Mouse (Mus musculus) embryonic facial prominence, embryonic 12.5 days (tissue): ENCODE measurements around the gene Stk10. TPM values are rescaled to one million over a fixed set of nuclear protein-coding genes. Genes with fewer than 3 reads are reported as not detected.

Experiments
- ATAC-seq: fragments of 200-750 bp; cut with Nextera tagmentation; 2 replicates; pipeline ENCODE4 v1.8.0; 2017; ENCODE audit not compliant: insufficient number of reproducible peaks, insufficient read depth, low FRiP score, low TSS enrichment
- H3K27ac ChIP-seq: fragments of 300-500 bp; sonication (generic); 2 replicates; pipeline ENCODE4 v1.5.1; 2016; ENCODE audit warnings: mild to moderate bottlenecking
- H3K27me3 ChIP-seq: fragments of 300-500 bp; sonication (generic); 2 replicates; pipeline ENCODE4 v1.6.1; 2016; ENCODE audit warnings: mild to moderate bottlenecking, moderate library complexity
- H3K36me3 ChIP-seq: fragments of 300-500 bp; sonication (generic); 2 replicates; pipeline ENCODE4 v1.6.1; 2016; ENCODE audit warnings: mild to moderate bottlenecking
- H3K4me1 ChIP-seq: fragments of 300-500 bp; sonication (generic); 2 replicates; pipeline ENCODE4 v1.6.1; 2016
- H3K4me2 ChIP-seq: fragments of 300-500 bp; sonication (generic); replicated peaks from 2 replicates; pipeline ENCODE4 v1.6.1; 2016; ENCODE audit warnings: mild to moderate bottlenecking, moderate library complexity
- H3K4me3 ChIP-seq: fragments of 300-500 bp; sonication (generic); 2 replicates; pipeline ENCODE4 v1.5.1; 2016; ENCODE audit warnings: mild to moderate bottlenecking
- H3K9ac ChIP-seq: fragments of 300-500 bp; sonication (generic); 2 replicates; pipeline ENCODE4 v1.6.1; 2016; ENCODE audit warnings: mild to moderate bottlenecking, moderate library complexity
- H3K9me3 ChIP-seq: fragments of 300-500 bp; sonication (generic); 2 replicates; pipeline ENCODE4 v1.6.1; 2016; ENCODE audit warnings: mild to moderate bottlenecking, moderate library complexity
- WGBS: fragments of 180-500 bp; shearing (Covaris S2); methylation state at CpG from one replicate; pipeline ENCODE4 v1.1.7; 2016; 5-methylcytosine and 5-hydroxymethylcytosine counted together
- polyA plus RNA-seq: library from polyadenylated mRNA; unstranded; fragments of >200 nt; fragmentation: Nextera tagmentation; extraction: Ambion mirVana; gene quantifications from 2 replicates; pipeline ENCODE4 v1.2.1, GENCODE M21; 2016

Gene Stk10
- polyA plus RNA-seq, 1 experiment from 2014 or later: 3.2 TPM

- H3K4me3 ChIP-seq: no peak overlapping the region
- no peaks in the 10 kb centered on the region for H3K27me3 ChIP-seq
- H3K36me3 ChIP-seq: no peaks in the 10 kb centered on the region
- no peak overlapping the region for H3K4me2 ChIP-seq
- H3K9ac ChIP-seq: no peak overlapping the region
- 60% methylated on average over 13 of the region's 13 CpGs for WGBS
- H3K4me1 ChIP-seq: peaks cover 38% of the 10 kb centered on the region
- H3K27ac ChIP-seq: peak overlapping the region; percentile 51; the same call in 1 of the 2 replicates
- no peaks in the 10 kb centered on the region for H3K9me3 ChIP-seq
- ATAC-seq: no peak
Observed at GRCm38 (mm10) chr11:32552401-32553090, 19.4 kb downstream of the Stk10 start.

- H3K27ac ChIP-seq: no peak overlapping the region
- 71% methylated on average over 14 of the region's 14 CpGs for WGBS
- no peak for ATAC-seq
- H3K27me3 ChIP-seq: no peaks in the 10 kb centered on the region
- peaks cover 39% of the 10 kb centered on the region for H3K4me1 ChIP-seq
- no peaks in the 10 kb centered on the region for H3K9me3 ChIP-seq
- no peak overlapping the region for H3K4me2 ChIP-seq
- H3K9ac ChIP-seq: no peak overlapping the region
- H3K4me3 ChIP-seq: no peak overlapping the region
- no peaks in the 10 kb centered on the region for H3K36me3 ChIP-seq
Observed at GRCm38 (mm10) chr11:32553311-32554140, 20.4 kb downstream of the Stk10 start.

GRCm38 (mm10) chr11:32554141-32555091, 21.3 kb downstream of the Stk10 start:
- no peak overlapping the region for H3K9ac ChIP-seq
- no peaks in the 10 kb centered on the region for H3K9me3 ChIP-seq
- H3K4me3 ChIP-seq: no peak overlapping the region
- 82% methylated on average over 14 of the region's 14 CpGs for WGBS
- no peak overlapping the region for H3K27ac ChIP-seq
- H3K4me1 ChIP-seq: peaks cover 38% of the 10 kb centered on the region
- no peaks in the 10 kb centered on the region for H3K27me3 ChIP-seq
- no peak for ATAC-seq
- no peaks in the 10 kb centered on the region for H3K36me3 ChIP-seq
- H3K4me2 ChIP-seq: no peak overlapping the region

- Histone ChIP-seq H3K27ac (no peak overlapping the region), H3K27me3 (no peaks in the 10 kb centered on the region), H3K4me2 (no peak overlapping the region), H3K9ac (no peak overlapping the region), H3K4me3 (no peak overlapping the region), H3K4me1 (peaks cover 33% of the 10 kb centered on the region), H3K9me3 (no peaks in the 10 kb centered on the region), H3K36me3 (no peaks in the 10 kb centered on the region)
- no peak for ATAC-seq
- 88% methylated on average over 12 of the region's 12 CpGs for WGBS
Observed at GRCm38 (mm10) chr11:32555103-32555689, 22.1 kb downstream of the Stk10 start.

GRCm38 (mm10) chr11:32556333-32556990, 23.4 kb downstream of the Stk10 start:
- no peak for ATAC-seq
- Histone ChIP-seq H3K27me3 (no peaks in the 10 kb centered on the region), H3K4me2 (no peak overlapping the region), H3K36me3 (no peaks in the 10 kb centered on the region), H3K9me3 (no peaks in the 10 kb centered on the region), H3K27ac (no peak overlapping the region), H3K4me3 (no peak overlapping the region), H3K9ac (no peak overlapping the region), H3K4me1 (peaks cover 22% of the 10 kb centered on the region)
- 74% methylated on average over 10 of the region's 10 CpGs for WGBS

- Histone ChIP-seq H3K27me3 (no peaks in the 10 kb centered on the region), H3K9ac (no peak overlapping the region), H3K4me1 (peaks cover 9% of the 10 kb centered on the region), H3K27ac (no peak overlapping the region), H3K36me3 (no peaks in the 10 kb centered on the region), H3K9me3 (no peaks in the 10 kb centered on the region), H3K4me3 (no peak overlapping the region), H3K4me2 (no peak overlapping the region)
- 95% methylated on average over 4 of the region's 4 CpGs for WGBS
- no peak for ATAC-seq
Observed at GRCm38 (mm10) chr11:32558026-32558425, 24.9 kb downstream of the Stk10 start.

- Histone ChIP-seq H3K4me1 (peaks cover 6% of the 10 kb centered on the region; the same call in 1 of the 2 replicates), H3K4me2 (no peak overlapping the region), H3K4me3 (no peak overlapping the region), H3K9me3 (no peaks in the 10 kb centered on the region), H3K36me3 (no peaks in the 10 kb centered on the region), H3K27me3 (no peaks in the 10 kb centered on the region), H3K27ac (no peak overlapping the region), H3K9ac (no peak overlapping the region)
- no peak for ATAC-seq
- WGBS: 49% methylated on average over 8 of the region's 8 CpGs
Observed at GRCm38 (mm10) chr11:32558677-32559076, 25.6 kb downstream of the Stk10 start.

GRCm38 (mm10) chr11:32560015-32560770, 27.1 kb downstream of the Stk10 start:
- Histone ChIP-seq H3K4me3 (no peak overlapping the region), H3K36me3 (no peaks in the 10 kb centered on the region), H3K4me2 (no peak overlapping the region), H3K9ac (no peak overlapping the region), H3K9me3 (no peaks in the 10 kb centered on the region), H3K27ac (no peak overlapping the region), H3K27me3 (no peaks in the 10 kb centered on the region), H3K4me1 (peaks cover 15% of the 10 kb centered on the region)
- WGBS: 75% methylated on average over 12 of the region's 12 CpGs
- no peak for ATAC-seq

GRCm38 (mm10) chr11:32561465-32562355, 28.6 kb downstream of the Stk10 start:
- 73% methylated on average over 10 of the region's 10 CpGs for WGBS
- H3K27me3 ChIP-seq: no peaks in the 10 kb centered on the region
- H3K9ac ChIP-seq: no peak overlapping the region
- no peak for ATAC-seq
- H3K4me3 ChIP-seq: no peak overlapping the region
- H3K4me1 ChIP-seq: peaks cover 15% of the 10 kb centered on the region
- no peak overlapping the region for H3K27ac ChIP-seq
- H3K36me3 ChIP-seq: no peaks in the 10 kb centered on the region
- no peaks in the 10 kb centered on the region for H3K9me3 ChIP-seq
- H3K4me2 ChIP-seq: no peak overlapping the region

GRCm38 (mm10) chr11:32562706-32563105, 29.6 kb downstream of the Stk10 start:
- ATAC-seq: no peak

More at GRCm38 (mm10) chr11:32562706-32563105, 29.6 kb downstream of the Stk10 start:
- 61% methylated on average over 5 of the region's 5 CpGs for WGBS
- peaks cover 15% of the 10 kb centered on the region for H3K4me1 ChIP-seq
- no peaks in the 10 kb centered on the region for H3K27me3 ChIP-seq
- no peak overlapping the region for H3K27ac ChIP-seq
- H3K4me2 ChIP-seq: no peak overlapping the region
- no peak overlapping the region for H3K9ac ChIP-seq
- H3K36me3 ChIP-seq: no peaks in the 10 kb centered on the region
- H3K4me3 ChIP-seq: no peak overlapping the region
- no peaks in the 10 kb centered on the region for H3K9me3 ChIP-seq
